Mouse (Mus musculus) midbrain, embryonic 10.5 days (tissue): ENCODE measurements around the gene Bod1l. TPM values are rescaled to one million over a fixed set of nuclear protein-coding genes. Genes with fewer than 3 reads are reported as not detected.

Experiments
- DNase-seq: peaks from one replicate; pipeline ENCODE4 v3.0.0-alpha.2; 2017; ENCODE audit warnings: low spot score
- H3K27ac ChIP-seq: fragments of 300-500 bp; sonication (generic); replicated peaks from 2 replicates; pipeline ENCODE4 v1.5.1; 2016; ENCODE audit warnings: mild to moderate bottlenecking
- H3K27me3 ChIP-seq: fragments of 300-500 bp; sonication (generic); 2 replicates; pipeline ENCODE4 v1.6.1; 2016; ENCODE audit warnings: low read depth, mild to moderate bottlenecking; ENCODE audit not compliant: poor library complexity, severe bottlenecking
- H3K36me3 ChIP-seq: fragments of 300-500 bp; sonication (generic); 2 replicates; pipeline ENCODE4 v1.6.1; 2016; ENCODE audit warnings: mild to moderate bottlenecking, moderate library complexity
- H3K4me1 ChIP-seq: fragments of 300-500 bp; sonication (generic); 2 replicates; pipeline ENCODE4 v1.6.1; 2016
- H3K4me3 ChIP-seq: fragments of 300-500 bp; sonication (generic); 2 replicates; pipeline ENCODE4 v1.5.1; 2016; ENCODE audit warnings: mild to moderate bottlenecking, moderate library complexity
- H3K9me3 ChIP-seq: fragments of 300-500 bp; sonication (generic); replicated peaks from 2 replicates; pipeline ENCODE4 v1.6.1; 2016; ENCODE audit warnings: mild to moderate bottlenecking
- WGBS: fragments of 180-500 bp; shearing (Covaris S2); methylation state at CpG from one replicate; pipeline ENCODE4 v1.1.7; 2016; 5-methylcytosine and 5-hydroxymethylcytosine counted together
- polyA plus RNA-seq: library from polyadenylated mRNA; unstranded; fragments of >200 nt; fragmentation: Nextera tagmentation; extraction: Ambion mirVana; gene quantifications from 2 replicates; pipeline ENCODE4 v1.2.1, GENCODE M21; 2016

The Bod1l gene
- polyA plus RNA-seq, 1 experiment from 2014 or later: 15.6 TPM

GRCm38 (mm10) chr5:41788877-41789276 lies 55.2 kb downstream of the Bod1l start:
- DNase-seq: no peak
- WGBS: 83% methylated on average over 6 of the region's 6 CpGs
- H3K9me3 ChIP-seq: no peaks in the 10 kb centered on the region
- peaks cover 94% of the 10 kb centered on the region for H3K36me3 ChIP-seq
- H3K4me3 ChIP-seq: no peak overlapping the region
- no peaks in the 10 kb centered on the region for H3K27me3 ChIP-seq
- no peak overlapping the region for H3K27ac ChIP-seq
- no peaks in the 10 kb centered on the region for H3K4me1 ChIP-seq

DNA sequence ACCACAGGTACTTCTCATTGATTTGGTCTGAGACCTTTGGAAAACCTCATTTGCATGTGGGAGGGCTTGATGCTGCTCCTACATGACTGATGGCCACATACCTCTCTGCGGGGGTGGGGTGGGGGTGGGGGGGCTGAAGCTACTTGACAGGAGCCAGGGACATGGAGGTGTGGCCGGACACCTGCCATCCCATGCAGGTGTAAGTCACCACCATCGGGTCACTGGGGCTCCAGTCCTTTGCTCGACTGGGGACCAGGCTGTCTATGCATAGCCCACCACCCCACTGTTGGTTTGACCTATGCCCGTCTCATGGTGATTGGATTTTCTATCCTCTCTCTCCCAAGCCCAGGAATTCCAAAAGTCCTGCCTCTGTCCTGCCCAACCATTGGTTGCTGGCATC lies 62.2 kb downstream of the Bod1l start:
- 87% methylated on average over 5 of the region's 5 CpGs for WGBS
- no peak for DNase-seq

GRCm38 (mm10) chr5:41780026-41780425 lies 64.1 kb downstream of the Bod1l start:
- no peak overlapping the region for H3K27ac ChIP-seq
- peaks cover 11% of the 10 kb centered on the region for H3K36me3 ChIP-seq
- no peak overlapping the region for H3K4me3 ChIP-seq
- DNase-seq: no peak
- H3K9me3 ChIP-seq: no peaks in the 10 kb centered on the region
- WGBS: 78% methylated on average over 3 of the region's 3 CpGs
- H3K4me1 ChIP-seq: no peaks in the 10 kb centered on the region
- H3K27me3 ChIP-seq: no peaks in the 10 kb centered on the region

More for the DNA sequence above, 62.2 kb downstream of the Bod1l start:
- peaks cover 29% of the 10 kb centered on the region for H3K36me3 ChIP-seq
- no peaks in the 10 kb centered on the region for H3K9me3 ChIP-seq
- no peaks in the 10 kb centered on the region for H3K27me3 ChIP-seq
- no peaks in the 10 kb centered on the region for H3K4me1 ChIP-seq
- no peak overlapping the region for H3K27ac ChIP-seq
- H3K4me3 ChIP-seq: no peak overlapping the region

DNA sequence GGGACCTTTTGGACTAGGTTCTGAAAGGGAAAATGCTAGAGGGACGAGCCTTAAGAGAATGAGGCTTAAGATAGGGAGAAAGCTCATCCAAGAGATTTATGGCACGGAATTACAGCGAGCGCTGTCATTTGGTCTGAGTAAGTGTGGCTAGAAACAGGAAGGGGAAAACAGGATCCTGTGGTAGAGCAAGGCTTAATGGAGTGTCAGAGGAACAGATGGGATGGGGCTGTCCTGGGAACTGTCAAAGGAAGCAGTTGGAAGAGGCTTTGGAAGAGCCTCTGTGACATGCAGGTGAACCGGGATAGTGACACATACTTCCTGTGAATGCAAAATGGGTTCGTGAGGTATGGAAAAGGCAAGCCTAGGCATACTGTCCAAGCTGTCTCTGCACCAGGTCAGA lies 68.4 kb downstream of the Bod1l start:
- Histone ChIP-seq H3K27me3 (no peaks in the 10 kb centered on the region), H3K4me3 (no peak overlapping the region), H3K27ac (no peak overlapping the region), H3K4me1 (no peaks in the 10 kb centered on the region), H3K36me3 (no peaks in the 10 kb centered on the region), H3K9me3 (no peaks in the 10 kb centered on the region)
- WGBS: 75% methylated on average over 6 of the region's 6 CpGs
- no peak for DNase-seq

DNA sequence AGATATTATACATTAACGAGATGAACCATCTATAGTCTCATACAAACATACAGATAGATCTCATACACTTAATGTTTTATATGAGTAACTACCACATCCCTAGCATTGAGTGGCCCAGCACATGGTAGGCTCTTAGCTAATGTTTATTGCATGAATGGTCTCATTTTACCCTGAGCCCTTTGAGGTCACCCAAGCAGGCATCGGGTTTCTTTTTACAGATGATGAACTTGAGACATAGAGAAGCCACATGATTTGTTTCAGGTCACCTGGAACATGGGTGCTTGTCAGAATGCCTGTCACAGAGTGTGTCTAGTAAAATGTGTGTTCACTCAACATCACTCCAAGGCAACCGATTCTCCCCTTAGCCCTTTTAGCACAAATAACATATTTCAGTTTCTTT lies 68.8 kb downstream of the Bod1l start:
- no peaks in the 10 kb centered on the region for H3K9me3 ChIP-seq
- 79% methylated on average over 3 of the region's 3 CpGs for WGBS

GRCm38 (mm10) chr5:41768382-41769040 lies 75.6 kb downstream of the Bod1l start:
- H3K27ac ChIP-seq: no peak overlapping the region
- no peaks in the 10 kb centered on the region for H3K9me3 ChIP-seq
- H3K36me3 ChIP-seq: no peaks in the 10 kb centered on the region
- peak overlapping the region; percentile 42 for H3K4me3 ChIP-seq
- H3K4me1 ChIP-seq: peaks cover 32% of the 10 kb centered on the region
- peak; percentile 88 for DNase-seq
- peaks cover 56% of the 10 kb centered on the region for H3K27me3 ChIP-seq
- 5% methylated on average over 21 of the region's 21 CpGs for WGBS

More for the DNA sequence above, 68.8 kb downstream of the Bod1l start:
- Histone ChIP-seq H3K36me3 (no peaks in the 10 kb centered on the region), H3K27ac (no peak overlapping the region), H3K4me3 (no peak overlapping the region), H3K4me1 (no peaks in the 10 kb centered on the region), H3K27me3 (no peaks in the 10 kb centered on the region)
- DNase-seq: no peak

DNA sequence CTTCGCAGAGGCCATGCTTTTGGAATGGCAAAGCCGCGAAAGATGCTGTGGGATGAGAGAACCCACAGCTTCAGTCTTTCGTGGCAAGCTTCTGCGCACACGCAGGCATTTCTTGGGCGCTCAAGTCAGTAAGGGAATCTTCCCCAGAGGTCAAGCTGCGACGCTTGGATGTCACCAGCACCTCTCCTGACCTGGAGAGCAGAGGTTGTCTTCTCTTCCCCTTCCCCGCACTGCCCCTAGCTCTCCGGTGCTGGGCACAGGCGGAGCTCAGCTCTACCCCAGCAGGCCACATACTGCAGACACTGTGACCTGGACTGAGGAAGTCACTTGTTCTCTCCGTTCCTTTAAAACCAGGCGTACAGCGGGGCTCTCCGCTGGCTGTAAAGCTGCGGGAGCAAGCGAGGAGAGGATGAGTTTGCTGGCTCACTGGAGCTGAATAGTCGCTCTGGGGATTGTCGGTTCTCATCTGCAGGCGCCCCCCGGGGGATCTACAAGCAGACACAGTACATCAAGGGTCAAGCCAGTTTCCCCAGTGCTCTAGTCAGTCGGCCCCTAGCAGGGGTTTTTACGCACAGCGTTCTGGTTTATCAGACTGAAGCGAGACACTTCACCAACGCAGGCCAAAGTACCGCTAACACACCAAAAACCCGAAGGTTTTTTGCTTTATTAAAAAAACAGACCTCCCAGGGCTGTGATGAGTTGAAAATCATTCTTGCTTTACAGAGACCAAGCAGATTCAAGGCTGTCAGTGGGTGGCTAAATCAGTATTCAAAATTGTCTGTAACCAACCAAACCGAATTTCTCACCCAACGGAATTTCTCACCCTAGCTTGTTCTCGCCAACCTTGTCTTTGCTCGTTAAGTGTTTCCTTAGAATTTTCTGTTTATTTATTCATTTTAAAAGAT lies 76.6 kb downstream of the Bod1l start:
- Histone ChIP-seq H3K4me1 (peaks cover 42% of the 10 kb centered on the region), H3K27ac (no peak overlapping the region), H3K27me3 (peaks cover 66% of the 10 kb centered on the region), H3K9me3 (no peaks in the 10 kb centered on the region), H3K36me3 (no peaks in the 10 kb centered on the region), H3K4me3 (peak overlapping the region; percentile 42)
- peak; percentile 56 for DNase-seq
- WGBS: 1% methylated on average over 33 of the region's 33 CpGs

- Histone ChIP-seq H3K27me3 (peaks cover 76% of the 10 kb centered on the region), H3K27ac (no peak overlapping the region), H3K4me3 (no peak overlapping the region), H3K4me1 (peaks cover 48% of the 10 kb centered on the region), H3K36me3 (no peaks in the 10 kb centered on the region), H3K9me3 (no peaks in the 10 kb centered on the region)
- 1% methylated on average over 27 of the region's 27 CpGs for WGBS
- peak; percentile 54 for DNase-seq
These were observed 77.6 kb downstream of the Bod1l start for GRCm38 (mm10) chr5:41766406-41767010.

- WGBS: 1% methylated on average over 14 of the region's 14 CpGs
These were observed 78.3 kb downstream of the Bod1l start for GRCm38 (mm10) chr5:41765626-41766405.

DNA sequence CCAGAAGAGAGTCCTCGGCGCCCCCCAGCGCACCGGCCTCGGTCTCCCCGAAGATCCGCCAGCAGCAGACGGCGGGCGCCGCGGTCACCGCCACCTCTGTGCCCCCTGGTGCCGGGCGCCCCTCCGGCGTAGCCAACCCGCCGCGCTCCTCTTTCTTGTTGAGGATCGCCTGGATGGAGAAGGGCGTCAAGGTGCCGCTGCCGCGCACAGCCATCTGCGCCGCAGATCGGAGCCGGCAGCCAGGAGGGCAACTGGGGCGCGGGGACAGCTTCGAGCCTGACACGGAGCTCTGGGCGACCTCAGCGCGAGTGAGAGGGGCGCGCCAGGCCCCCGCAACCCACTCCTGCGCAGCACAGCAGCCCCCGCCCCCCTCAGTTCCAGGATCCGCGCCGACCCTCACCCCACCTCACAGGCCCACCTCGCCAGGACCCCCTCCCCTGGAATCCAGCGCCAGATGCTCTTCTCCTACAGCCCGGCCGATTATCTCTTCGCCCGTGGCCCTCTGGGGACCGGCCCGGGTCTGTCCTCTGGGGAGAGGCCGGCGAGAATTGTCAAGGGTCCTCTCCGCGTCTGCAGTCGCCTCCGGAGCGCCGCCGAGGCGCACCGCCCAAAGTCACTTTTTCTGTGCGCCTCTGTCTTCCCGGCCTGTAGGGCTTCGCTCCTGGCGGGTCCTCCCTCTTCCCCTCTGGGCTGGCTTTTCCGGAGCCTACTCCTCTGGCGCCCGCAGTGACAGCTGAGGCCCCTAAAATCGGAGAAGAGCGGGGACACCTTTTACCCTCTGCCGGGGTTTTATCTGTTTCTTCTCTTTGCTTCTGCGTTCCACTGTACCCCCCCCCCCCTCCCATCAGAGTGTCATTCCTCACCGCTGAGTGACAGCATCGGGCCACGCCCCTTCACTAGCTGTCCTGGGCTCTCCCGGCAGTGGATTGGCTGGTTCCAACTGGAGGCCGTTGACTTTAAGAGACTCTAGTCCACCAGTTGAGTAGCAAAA lies 80.1 kb downstream of the Bod1l start, which contains the start of gene Nkx3-2:
Gene Nkx3-2 (minus strand): TSS at position 771 of the 991 bp plus-strand sequence.
- WGBS: under 1% methylated on average over 71 of the region's 79 CpGs
- Histone ChIP-seq H3K9me3 (no peaks in the 10 kb centered on the region), H3K4me3 (peak within 1 kb of the TSS; percentile 56), H3K36me3 (no peaks in the 10 kb centered on the region), H3K27ac (no peak within 1 kb of the TSS), H3K27me3 (peaks cover 99% of the 10 kb centered on the region), H3K4me1 (peaks cover 55% of the 10 kb centered on the region)
- DNase-seq: peak; percentile 82

More at GRCm38 (mm10) chr5:41765626-41766405, 78.3 kb downstream of the Bod1l start:
- no peak overlapping the region for H3K4me3 ChIP-seq
- H3K9me3 ChIP-seq: no peaks in the 10 kb centered on the region
- H3K36me3 ChIP-seq: no peaks in the 10 kb centered on the region
- peak; percentile 61 for DNase-seq
- peaks cover 83% of the 10 kb centered on the region for H3K27me3 ChIP-seq
- no peak overlapping the region for H3K27ac ChIP-seq
- H3K4me1 ChIP-seq: peaks cover 55% of the 10 kb centered on the region

- H3K27ac ChIP-seq: no peak overlapping the region
- H3K9me3 ChIP-seq: no peaks in the 10 kb centered on the region
- H3K36me3 ChIP-seq: no peaks in the 10 kb centered on the region
- peaks cover 55% of the 10 kb centered on the region for H3K4me1 ChIP-seq
- DNase-seq: no peak
- peak overlapping the region; percentile 56 for H3K4me3 ChIP-seq
- under 1% methylated on average over 41 of the region's 41 CpGs for WGBS
- peaks cover 100% of the 10 kb centered on the region for H3K27me3 ChIP-seq
These were observed 81.0 kb downstream of the Bod1l start for GRCm38 (mm10) chr5:41762947-41763730.
